Mouse (Mus musculus): ENCODE results near the gene Gabrg2. TPM values are rescaled to one million over a fixed set of nuclear protein-coding genes. Genes with fewer than 3 reads are reported as not detected.

The Gabrg2 gene
- total RNA-seq (2023), result not detected

GRCm38 (mm10) chr11:42000190-42001098 is at the start of gene Gabrg2:
Gene Gabrg2, minus strand, starts transcription at chr11:42000857.

Other genes starting within 250 kb of the Gabrg2 start
- not detected for gene Gabra1, start 182.1 kb upstream of the Gabrg2 start, total RNA-seq (2023)